Mouse (Mus musculus): ENCODE results near the gene Gtsf1. TPM values are rescaled to one million over a fixed set of nuclear protein-coding genes. Genes with fewer than 3 reads are reported as not detected.
A peak's percentile ranks its signal among the peaks of the same experiment; 100 is the strongest.

Gtsf1 gene
- polyA plus RNA-seq, 1 experiment = not detected

- H3K4me1 ChIP-seq (ENCODE audit: control insufficient read depth, insufficient read depth, low read length) = peaks cover 64% of the 10 kb centered on the region
- no peak overlapping the region for H3K27ac ChIP-seq (ENCODE audit: insufficient read depth, low read depth, low read length)
- H3K4me3 ChIP-seq (ENCODE audit: insufficient read depth, low read length) = no peak overlapping the region
- TF ChIP-seq CTCF (IDR thresholded peaks at IDR 0.05; ENCODE audit: low read depth, low read length) (no peak), POLR2A (IDR thresholded peaks at IDR 0.05; ENCODE audit: borderline replicate concordance, low read depth, low read length) (no peak)
Observed at GRCm38 (mm10) chr15:103368179-103368940, 61.9 kb downstream of the Gtsf1 start.

DNA sequence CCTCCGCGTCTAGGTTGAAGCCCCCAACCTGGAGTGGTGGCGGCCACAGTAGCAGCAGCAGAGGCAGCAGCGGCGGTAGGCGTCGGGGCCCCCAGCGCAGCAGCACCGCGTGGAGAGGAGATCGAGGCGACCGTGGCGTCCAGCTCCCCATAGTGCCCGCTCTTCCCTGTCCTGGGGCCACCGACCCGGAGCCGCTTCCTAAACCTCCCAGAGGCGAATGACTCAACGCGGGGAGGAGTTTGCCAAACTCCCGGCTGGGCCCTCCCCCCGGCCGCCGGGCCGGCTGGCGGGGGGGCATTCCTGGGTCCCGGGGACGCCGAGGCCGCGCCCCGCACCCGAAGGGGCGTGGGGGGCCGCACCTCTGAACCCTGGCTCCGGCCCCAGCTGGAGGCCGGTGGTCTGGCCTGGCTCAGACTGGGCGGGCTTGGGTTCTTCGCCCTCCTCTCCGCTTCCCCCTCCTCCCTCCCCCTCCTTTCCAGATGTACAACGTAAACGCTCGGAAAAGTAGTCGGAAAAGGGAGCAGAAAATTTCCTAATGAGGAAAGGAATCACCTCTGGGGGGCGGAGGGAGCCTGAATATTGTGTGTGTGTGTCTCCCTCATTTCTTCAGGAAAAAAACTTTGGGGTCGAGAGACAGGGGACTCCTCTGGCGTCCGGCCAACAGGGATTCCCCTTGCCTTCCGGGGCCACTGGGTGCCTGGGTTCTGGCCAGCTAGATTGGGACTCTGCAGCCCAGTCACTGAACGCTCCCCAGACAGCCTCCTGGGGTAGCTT lies 63.7 kb downstream of the Gtsf1 start, which contains the start of gene Itga5:
Gene Itga5 (minus strand): TSS at position 388 of the 774 bp plus-strand sequence.
- TF ChIP-seq POLR2A (IDR thresholded peaks at IDR 0.05; ENCODE audit: borderline replicate concordance, low read depth, low read length) (0 out of 2 replicates have a peak, but pooled peaks have one; percentile 64), CTCF (IDR thresholded peaks at IDR 0.05; ENCODE audit: low read depth, low read length) (no peak)
- peak within 1 kb of the TSS; percentile 45 for H3K27ac ChIP-seq (ENCODE audit: insufficient read depth, low read depth, low read length)
- H3K4me1 ChIP-seq (ENCODE audit: control insufficient read depth, insufficient read depth, low read length) = peaks cover 71% of the 10 kb centered on the region
- peak within 1 kb of the TSS; percentile 95 for H3K4me3 ChIP-seq (ENCODE audit: insufficient read depth, low read length)

GRCm38 (mm10) chr15:103365471-103366375 lies 64.5 kb downstream of the Gtsf1 start:
- peak overlapping the region; percentile 45 for H3K27ac ChIP-seq (ENCODE audit: insufficient read depth, low read depth, low read length)
- H3K4me3 ChIP-seq (ENCODE audit: insufficient read depth, low read length) = peak overlapping the region; percentile 95
- peaks cover 69% of the 10 kb centered on the region for H3K4me1 ChIP-seq (ENCODE audit: control insufficient read depth, insufficient read depth, low read length)
- no peak for TF ChIP-seq POLR2A (IDR thresholded peaks at IDR 0.05; ENCODE audit: borderline replicate concordance, low read depth, low read length)
- no peak for TF ChIP-seq CTCF (IDR thresholded peaks at IDR 0.05; ENCODE audit: low read depth, low read length)

DNA sequence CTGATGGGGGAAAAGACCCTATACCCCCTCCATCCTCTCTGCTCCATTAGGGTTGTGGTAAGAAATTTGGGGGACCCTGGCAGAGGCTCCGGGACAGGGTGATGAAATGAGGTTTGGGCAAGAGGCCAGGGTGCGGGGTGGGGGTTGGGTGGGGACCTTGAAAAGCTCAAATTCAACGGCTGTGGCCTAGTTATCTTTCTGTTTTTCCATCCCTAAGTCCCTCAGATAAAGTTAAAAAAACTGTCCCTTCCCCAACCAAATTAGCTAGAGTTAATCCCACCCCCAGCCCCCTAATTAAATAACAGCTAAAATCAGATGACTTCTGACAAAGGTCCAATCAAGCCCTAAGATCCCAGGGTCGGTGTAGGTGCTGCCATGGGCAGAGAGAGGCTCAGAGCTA lies 65.5 kb downstream of the Gtsf1 start:
- Histone ChIP-seq H3K27ac (ENCODE audit: insufficient read depth, low read depth, low read length) (0 out of 2 replicates have a peak overlapping the region, but pooled peaks have one; percentile 45), H3K4me3 (ENCODE audit: insufficient read depth, low read length) (peak overlapping the region; percentile 95), H3K4me1 (ENCODE audit: control insufficient read depth, insufficient read depth, low read length) (peaks cover 70% of the 10 kb centered on the region)
- TF ChIP-seq CTCF (IDR thresholded peaks at IDR 0.05; ENCODE audit: low read depth, low read length) (no peak), POLR2A (IDR thresholded peaks at IDR 0.05; ENCODE audit: borderline replicate concordance, low read depth, low read length) (no peak)

DNA sequence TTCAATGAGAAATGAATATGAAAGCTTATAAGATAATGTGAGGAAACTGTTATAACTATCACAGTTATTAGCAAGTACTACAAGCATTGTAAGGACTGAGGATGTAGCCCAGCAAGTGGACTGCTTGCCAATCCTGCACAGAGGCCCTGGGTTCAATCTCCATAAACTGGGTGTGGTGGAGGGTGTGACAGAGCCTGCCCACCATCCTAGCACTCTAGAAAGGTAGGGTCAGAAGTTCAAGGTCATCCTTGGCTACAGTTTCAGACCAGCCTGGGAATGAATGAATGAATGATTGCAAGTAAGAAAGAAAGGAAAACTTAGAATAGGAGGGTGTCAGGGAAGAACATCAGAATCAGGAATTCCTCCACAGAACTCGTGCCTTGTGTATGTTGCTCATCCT lies 66.5 kb downstream of the Gtsf1 start:
- no peak overlapping the region for H3K27ac ChIP-seq (ENCODE audit: insufficient read depth, low read depth, low read length)
- H3K4me1 ChIP-seq (ENCODE audit: control insufficient read depth, insufficient read depth, low read length) = peaks cover 70% of the 10 kb centered on the region
- no peak overlapping the region for H3K4me3 ChIP-seq (ENCODE audit: insufficient read depth, low read length)
- no peak for TF ChIP-seq POLR2A (IDR thresholded peaks at IDR 0.05; ENCODE audit: borderline replicate concordance, low read depth, low read length)
- TF ChIP-seq CTCF (IDR thresholded peaks at IDR 0.05; ENCODE audit: low read depth, low read length) = no peak

DNA sequence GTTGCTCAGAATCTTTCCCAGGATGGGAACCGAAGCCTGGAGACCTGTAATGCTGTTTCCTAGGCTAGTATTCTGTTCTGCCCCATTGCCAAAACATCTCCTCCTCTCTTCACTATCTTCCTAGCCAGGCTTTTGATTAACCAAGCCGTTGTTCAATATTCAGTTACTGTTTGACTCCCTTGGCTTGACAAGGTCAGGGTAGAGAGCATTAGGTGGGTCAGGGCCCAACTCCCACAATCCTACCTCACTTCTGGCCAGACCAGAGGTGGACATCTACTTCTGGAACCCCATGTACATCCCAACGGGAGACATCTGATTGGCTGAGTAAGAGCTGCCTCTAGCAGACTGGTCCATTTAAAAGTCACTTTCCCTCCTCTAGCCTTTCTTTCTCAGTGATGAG lies 67.3 kb downstream of the Gtsf1 start:
- Histone ChIP-seq H3K4me1 (ENCODE audit: control insufficient read depth, insufficient read depth, low read length) (peaks cover 70% of the 10 kb centered on the region), H3K4me3 (ENCODE audit: insufficient read depth, low read length) (no peak overlapping the region), H3K27ac (ENCODE audit: insufficient read depth, low read depth, low read length) (no peak overlapping the region)
- no peak for TF ChIP-seq CTCF (IDR thresholded peaks at IDR 0.05; ENCODE audit: low read depth, low read length)
- no peak for TF ChIP-seq POLR2A (IDR thresholded peaks at IDR 0.05; ENCODE audit: borderline replicate concordance, low read depth, low read length)

GRCm38 (mm10) chr15:103362333-103362732 lies 67.9 kb downstream of the Gtsf1 start:
- TF ChIP-seq CTCF (IDR thresholded peaks at IDR 0.05; ENCODE audit: low read depth, low read length) (no peak), POLR2A (IDR thresholded peaks at IDR 0.05; ENCODE audit: borderline replicate concordance, low read depth, low read length) (no peak)
- no peak overlapping the region for H3K27ac ChIP-seq (ENCODE audit: insufficient read depth, low read depth, low read length)

GRCm38 (mm10) chr15:103361269-103361668 lies 69.0 kb downstream of the Gtsf1 start:
- TF ChIP-seq CTCF (IDR thresholded peaks at IDR 0.05; ENCODE audit: low read depth, low read length) = no peak
- TF ChIP-seq POLR2A (IDR thresholded peaks at IDR 0.05; ENCODE audit: borderline replicate concordance, low read depth, low read length) = no peak
- peaks cover 68% of the 10 kb centered on the region for H3K4me1 ChIP-seq (ENCODE audit: control insufficient read depth, insufficient read depth, low read length)
- no peak overlapping the region for H3K4me3 ChIP-seq (ENCODE audit: insufficient read depth, low read length)
- H3K27ac ChIP-seq (ENCODE audit: insufficient read depth, low read depth, low read length) = peak overlapping the region; percentile 49

More at GRCm38 (mm10) chr15:103362333-103362732, 67.9 kb downstream of the Gtsf1 start:
- peaks cover 70% of the 10 kb centered on the region for H3K4me1 ChIP-seq (ENCODE audit: control insufficient read depth, insufficient read depth, low read length)
- H3K4me3 ChIP-seq (ENCODE audit: insufficient read depth, low read length) = no peak overlapping the region

Data from bone marrow macrophage, adult 2 months (primary cell).